Mouse (Mus musculus) inflammation-experienced regulatory T-cells, adult 6 months (primary cell): ENCODE measurements around the gene Ltv1. TPM values are rescaled to one million over a fixed set of nuclear protein-coding genes. Genes with fewer than 3 reads are reported as not detected.

Experiments
- ATAC-seq: one replicate; pipeline ENCODE4 v1.8.0; 2017
- polyA plus RNA-seq, 3 experiments: library from polyadenylated mRNA; unstranded; fragments of 100-300 nt; shearing (Covaris generic); gene quantifications; one replicate each; pipeline ENCODE4 v1.2.1; 2017

The Ltv1 gene
- polyA plus RNA-seq, 3 experiments from 2014 or later: 34.5 to 39.4 (median 35.8) TPM

GRCm38 (mm10) chr10:13189881-13190280 is 3.1 kb downstream of the Ltv1 start:
- ATAC-seq: no peak

GRCm38 (mm10) chr10:13186754-13187153 is 6.2 kb downstream of the Ltv1 start:
- no peak for ATAC-seq

GRCm38 (mm10) chr10:13184170-13184766 is 8.7 kb downstream of the Ltv1 start:
- no peak for ATAC-seq

- ATAC-seq: no peak
These were observed 12.8 kb downstream of the Ltv1 start for GRCm38 (mm10) chr10:13180211-13180610.

- no peak for ATAC-seq
These were observed 14.9 kb downstream of the Ltv1 start, which contains the start of gene Zc2hc1b for GRCm38 (mm10) chr10:13177973-13178624. Zc2hc1b (minus strand) TSS chr10:13178023.

- ATAC-seq: no peak
These were observed 17.1 kb downstream of the Ltv1 start for GRCm38 (mm10) chr10:13175866-13176265.

GRCm38 (mm10) chr10:13172798-13173221 is 20.2 kb downstream of the Ltv1 start:
- no peak for ATAC-seq

- no peak for ATAC-seq
These were observed 21.5 kb downstream of the Ltv1 start for GRCm38 (mm10) chr10:13171461-13171860.

GRCm38 (mm10) chr10:13170739-13171448 is 22.1 kb downstream of the Ltv1 start:
- no peak for ATAC-seq

- ATAC-seq: no peak
These were observed 24.5 kb downstream of the Ltv1 start for GRCm38 (mm10) chr10:13168461-13168860.

- no peak for ATAC-seq
These were observed 30.9 kb downstream of the Ltv1 start for GRCm38 (mm10) chr10:13162031-13162430.

- no peak for ATAC-seq
These were observed 32.1 kb downstream of the Ltv1 start for GRCm38 (mm10) chr10:13160913-13161312.

GRCm38 (mm10) chr10:13155377-13155776 is 37.6 kb downstream of the Ltv1 start:
- no peak for ATAC-seq

- ATAC-seq: no peak
These were observed 40.1 kb downstream of the Ltv1 start for GRCm38 (mm10) chr10:13152811-13153364.

GRCm38 (mm10) chr10:13151353-13151752 is 41.6 kb downstream of the Ltv1 start:
- ATAC-seq: no peak

- no peak for ATAC-seq
These were observed 42.5 kb downstream of the Ltv1 start for GRCm38 (mm10) chr10:13150435-13150834.

GRCm38 (mm10) chr10:13140434-13140833 is 52.5 kb downstream of the Ltv1 start:
- ATAC-seq: no peak

GRCm38 (mm10) chr10:13137906-13138305 is 55.1 kb downstream of the Ltv1 start:
- no peak for ATAC-seq

- ATAC-seq: no peak
These were observed 57.2 kb downstream of the Ltv1 start for GRCm38 (mm10) chr10:13135751-13136150.

- ATAC-seq: no peak
These were observed 57.7 kb downstream of the Ltv1 start for GRCm38 (mm10) chr10:13135276-13135675.

- no peak for ATAC-seq
These were observed 59.1 kb downstream of the Ltv1 start for GRCm38 (mm10) chr10:13133850-13134249.
